Mouse (Mus musculus) left cerebral cortex, postnatal 25 days (tissue): ENCODE measurements at regions not wholly inside any gene's neighbourhood (a gene's known extent, or its start where the extent isn't known, plus 50 kb on each side); places are given as distances from the start of the nearest gene placed in this dataset.

Experiments used
- DNase-seq, 2 experiments: peaks; one replicate each; pipeline ENCODE4 v3.0.0; 2022; ENCODE audit warnings: low spot score in 2 of 2, mixed read lengths in 1 of 2
- intact Hi-C: fragments of 180-260 bp; cut with DNase I; formaldehyde crosslinking; loops from one replicate; pipeline ENCODE4 v1.15.1; 2025

- intact Hi-C loops: no loop called here
- DNase-seq: no peak
Observed at GRCm38 (mm10) chr15:88160291-88160690, 439.8 kb upstream of the Zdhhc25 start.

GRCm38 (mm10) chr15:88163438-88163837 is 436.7 kb upstream of the Zdhhc25 start:
- intact Hi-C loops: no loop called here
- DNase-seq: peak in 1 of 2 experiments; percentile 9

- intact Hi-C loops: no loop called here
- no peak for DNase-seq
Observed at GRCm38 (mm10) chr15:88174326-88174725, 425.8 kb upstream of the Zdhhc25 start.

- no peak for DNase-seq
- intact Hi-C loops: no loop called here
Observed at GRCm38 (mm10) chr15:88175991-88176390, 424.1 kb upstream of the Zdhhc25 start.

- intact Hi-C loops: loop anchor here (1.0 kb wide), 1 partner anchor 49 kb away; no protein-coding TSS in a partner anchor
- peak in 1 of 2 experiments; percentile 82 for DNase-seq
Observed at GRCm38 (mm10) chr15:88196539-88196938, 403.6 kb upstream of the Zdhhc25 start.

- intact Hi-C loops: no loop called here
- DNase-seq: peak in 1 of 2 experiments; percentile 10
Observed at GRCm38 (mm10) chr15:88202736-88203135, 397.4 kb upstream of the Zdhhc25 start.

- no peak for DNase-seq
- intact Hi-C loops: no loop called here
Observed at GRCm38 (mm10) chr15:88213356-88213755, 386.7 kb upstream of the Zdhhc25 start.

GRCm38 (mm10) chr15:88214286-88214685 is 385.8 kb upstream of the Zdhhc25 start:
- no peak for DNase-seq

GRCm38 (mm10) chr15:88229456-88229855 is 370.6 kb upstream of the Zdhhc25 start:
- no peak for DNase-seq
- intact Hi-C loops: no loop called here

More at GRCm38 (mm10) chr15:88214286-88214685, 385.8 kb upstream of the Zdhhc25 start:
- intact Hi-C loops: no loop called here

GRCm38 (mm10) chr15:88244606-88245005 is 355.5 kb upstream of the Zdhhc25 start:
- intact Hi-C loops: loop anchor here (1.0 to 5.0 kb wide), 3 partner anchors 48 to 293 kb away; no protein-coding TSS in a partner anchor
- DNase-seq: peak; percentile 36 to 50

GRCm38 (mm10) chr15:88245496-88246246 is 354.4 kb upstream of the Zdhhc25 start:
- peak in 1 of 2 experiments; percentile 63 for DNase-seq
- intact Hi-C loops: loop anchor here (1.0 to 5.0 kb wide), 3 partner anchors 49 to 292 kb away; no protein-coding TSS in a partner anchor

- intact Hi-C loops: loop anchor here (1.0 to 5.0 kb wide), 6 partner anchors 102 to 623 kb away; no protein-coding TSS in a partner anchor
- DNase-seq: peak; percentile 90 to 91
Observed at GRCm38 (mm10) chr15:88247974-88248625, 352.0 kb upstream of the Zdhhc25 start.

GRCm38 (mm10) chr15:88288051-88288450 is 312.1 kb upstream of the Zdhhc25 start:
- intact Hi-C loops: no loop called here
- peak; percentile 8 to 36 for DNase-seq

- DNase-seq: no peak
- intact Hi-C loops: no loop called here
Observed at GRCm38 (mm10) chr15:88288696-88289095, 311.4 kb upstream of the Zdhhc25 start.

GRCm38 (mm10) chr15:88290740-88291363 is 309.2 kb upstream of the Zdhhc25 start:
- intact Hi-C loops: no loop called here
- peak in 1 of 2 experiments; percentile 6 for DNase-seq

- DNase-seq: no peak
- intact Hi-C loops: no loop called here
Observed at GRCm38 (mm10) chr15:88299061-88299460, 301.0 kb upstream of the Zdhhc25 start.

- intact Hi-C loops: loop anchor here (10.0 kb wide), 1 partner anchor 344 kb away; no protein-coding TSS in a partner anchor
- no peak for DNase-seq
Observed at GRCm38 (mm10) chr15:88311158-88311557, 288.9 kb upstream of the Zdhhc25 start.

GRCm38 (mm10) chr15:88314810-88315459 is 285.2 kb upstream of the Zdhhc25 start:
- no peak for DNase-seq
- intact Hi-C loops: loop anchor here (5.0 to 10.0 kb wide), 3 partner anchors 152 to 340 kb away; no protein-coding TSS in a partner anchor

GRCm38 (mm10) chr15:88318048-88318447 is 282.1 kb upstream of the Zdhhc25 start:
- DNase-seq: no peak
- intact Hi-C loops: loop anchor here (5.0 to 10.0 kb wide), 3 partner anchors 149 to 337 kb away; no protein-coding TSS in a partner anchor
